Mouse (Mus musculus): ENCODE measurements at regions not wholly inside any gene's neighbourhood (a gene's known extent, or its start where the extent isn't known, plus 50 kb on each side); places are given as distances from the start of the nearest gene placed in this dataset.

GRCm38 (mm10) chr1:138011581-138011980 is 163.9 kb downstream of the Ptprc start:
- no peak for DNase-seq

GRCm38 (mm10) chr1:138010910-138011477 is 164.5 kb downstream of the Ptprc start:
- peak; percentile 31 to 49 for DNase-seq

DNA sequence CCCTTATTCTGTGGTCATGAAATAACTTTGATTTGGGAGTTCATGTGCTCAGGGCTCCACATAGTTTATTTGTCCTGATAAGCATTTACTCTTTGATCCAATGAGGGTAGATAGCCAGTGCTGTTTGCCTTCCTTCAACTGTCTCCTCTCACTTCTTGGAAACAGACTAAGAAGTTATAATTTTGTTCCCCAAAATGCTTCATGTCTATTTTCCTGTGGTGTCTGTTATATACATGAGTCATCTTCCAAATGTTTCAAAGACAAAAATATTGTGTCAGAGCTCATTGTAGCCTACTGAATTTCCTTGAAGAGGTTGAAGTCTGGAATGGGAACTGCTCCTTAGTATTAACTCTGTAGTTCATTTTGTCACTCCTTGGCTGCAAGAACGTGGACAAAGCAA is 168.7 kb downstream of the Ptprc start:
- DNase-seq: no peak

GRCm38 (mm10) chr1:138004319-138004718 is 171.2 kb downstream of the Ptprc start:
- DNase-seq: no peak

- no peak for DNase-seq
Observed at GRCm38 (mm10) chr1:137999268-137999900, 176.1 kb downstream of the Ptprc start.

DNA sequence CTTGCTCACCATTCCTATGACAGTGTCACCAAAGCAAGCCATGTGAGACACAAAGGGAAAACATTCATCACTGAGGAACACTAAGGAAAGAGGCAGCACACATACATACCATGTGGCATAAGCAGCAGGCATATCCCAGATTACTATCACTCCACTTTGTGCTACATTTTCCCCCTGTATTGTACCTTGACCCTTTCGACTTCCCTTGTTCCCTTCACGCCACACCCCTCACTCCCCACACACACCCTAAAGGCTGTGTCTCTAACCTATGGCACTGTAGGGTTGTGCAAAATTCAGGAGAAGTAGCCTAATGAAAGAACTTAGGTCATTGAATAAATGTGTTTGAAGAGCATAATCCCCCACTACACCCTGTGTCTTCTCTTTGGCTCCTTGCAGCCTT is 179.5 kb downstream of the Ptprc start:
- DNase-seq: no peak

DNA sequence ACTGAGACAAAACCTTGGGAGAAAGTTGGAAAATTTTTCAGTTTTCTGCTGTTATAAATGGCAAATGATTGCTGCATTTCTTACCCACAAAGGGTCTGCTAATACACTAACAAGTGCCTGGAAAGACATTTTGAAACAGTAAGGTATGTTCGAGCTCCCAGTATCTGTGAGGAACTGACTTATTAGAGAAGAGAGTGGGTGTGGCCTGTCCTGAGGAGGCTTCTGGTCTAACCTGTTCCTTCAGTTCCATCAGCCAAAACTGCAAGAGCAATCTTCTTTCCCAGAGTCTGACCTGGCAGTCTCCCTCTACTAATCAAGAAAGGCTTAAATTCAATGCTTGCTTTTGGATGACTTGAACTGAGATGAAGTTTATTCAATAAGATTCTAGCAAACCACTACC is 183.6 kb downstream of the Ptprc start:
- no peak for DNase-seq

- DNase-seq: no peak
Observed at GRCm38 (mm10) chr1:137991412-137991811, 184.1 kb downstream of the Ptprc start.

GRCm38 (mm10) chr1:137973406-137973805 is 202.1 kb downstream of the Ptprc start:
- no peak for DNase-seq

- no peak for DNase-seq
Observed at GRCm38 (mm10) chr1:137972620-137973350, 202.7 kb downstream of the Ptprc start.

- peak; percentile 33 to 34 for DNase-seq
Observed at GRCm38 (mm10) chr1:137966151-137966836, 209.2 kb downstream of the Ptprc start.

DNA sequence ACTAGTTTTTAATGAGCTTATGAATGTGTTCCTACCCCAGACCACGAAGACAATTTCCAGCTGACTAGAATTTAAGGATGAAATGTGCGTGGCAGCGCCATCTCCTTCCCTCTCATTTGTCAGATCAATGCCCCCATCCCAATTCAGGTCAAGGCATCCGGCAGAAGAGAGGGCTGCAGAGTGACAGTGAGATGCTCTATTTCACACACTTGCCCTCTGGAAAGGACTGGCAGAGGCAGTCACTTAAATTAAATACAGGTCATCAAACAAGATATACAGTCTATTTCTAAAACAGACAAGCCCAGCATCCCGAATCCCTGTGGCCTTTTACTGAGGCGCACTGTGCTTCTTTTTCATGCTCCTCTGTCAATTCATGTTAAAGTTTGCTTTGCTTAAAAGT is 211.9 kb downstream of the Ptprc start:
- DNase-seq: no peak

DNA sequence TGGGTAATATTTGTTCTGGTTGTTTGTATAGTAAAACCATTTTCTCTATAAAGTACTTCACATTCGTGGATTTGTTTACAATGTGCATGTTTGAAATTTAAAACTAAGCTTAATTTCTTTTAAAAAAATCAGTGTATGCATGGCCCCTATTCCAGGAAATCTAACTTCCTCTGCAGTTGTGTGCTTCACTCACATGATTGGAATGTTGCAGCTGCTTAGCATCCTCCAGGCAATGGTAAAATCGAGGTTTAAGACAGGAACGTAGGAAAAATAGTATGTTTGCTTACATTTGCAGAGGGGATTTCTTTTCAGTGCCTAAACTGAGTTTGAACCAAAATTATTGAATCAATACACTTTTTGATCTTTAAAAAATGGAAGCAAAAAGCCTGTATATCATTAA is 217.5 kb downstream of the Ptprc start:
- no peak for DNase-seq

DNA sequence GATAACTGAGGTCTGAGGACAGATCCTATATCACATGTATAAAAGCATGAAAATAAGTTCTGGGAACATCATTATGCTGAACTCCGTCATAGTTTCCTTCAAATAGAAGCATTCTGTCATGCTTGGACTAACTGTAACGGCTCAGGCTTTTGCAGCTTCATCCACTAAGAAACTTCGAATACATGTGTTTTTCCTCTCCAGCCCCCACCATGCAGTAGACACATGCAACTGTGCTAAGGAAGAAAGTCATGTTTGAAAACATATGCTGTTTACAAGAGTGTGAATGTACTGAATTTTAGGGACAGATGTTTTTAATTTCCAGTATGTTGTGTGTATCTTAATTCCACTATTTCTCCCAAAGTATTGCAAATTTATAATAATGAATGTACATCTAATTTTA is 219.5 kb downstream of the Ptprc start:
- no peak for DNase-seq

DNA sequence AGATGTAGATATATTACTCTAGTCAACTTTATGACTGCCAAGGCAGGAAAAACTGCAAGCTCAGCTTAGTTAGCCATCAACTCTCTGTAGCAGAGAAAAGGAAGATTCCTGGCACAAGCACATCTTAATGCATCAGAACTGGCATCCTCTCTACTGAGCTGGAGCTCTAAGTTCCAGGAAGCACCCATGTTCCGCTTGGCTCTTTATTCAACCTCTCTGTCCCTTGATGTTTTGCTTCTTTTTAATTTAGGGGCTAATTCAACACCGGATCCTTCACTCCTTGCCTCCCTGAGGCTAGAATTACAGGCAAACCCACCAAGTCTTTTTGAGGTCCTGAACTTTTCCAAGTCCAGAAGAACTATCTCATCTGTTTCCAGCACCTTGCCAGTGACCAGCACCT is 220.4 kb downstream of the Ptprc start:
- DNase-seq: no peak

DNA sequence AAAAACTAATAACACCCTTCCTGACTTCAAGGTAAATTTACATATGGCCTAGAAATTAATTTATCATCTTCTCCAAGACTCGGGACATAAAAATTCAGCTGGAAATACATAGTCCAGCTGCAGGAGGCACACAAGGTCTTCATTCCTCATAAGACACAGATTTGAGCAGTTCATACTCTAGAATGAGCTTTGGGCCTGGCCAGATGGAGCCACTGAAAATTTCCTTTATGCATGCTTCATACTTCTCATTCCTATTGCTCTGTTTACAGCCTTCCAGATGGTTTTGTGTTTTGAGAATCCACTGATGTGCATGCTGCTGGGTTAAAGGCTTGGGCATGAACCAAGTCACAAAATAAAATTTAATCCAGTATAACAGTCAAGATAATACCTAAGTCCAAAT is 222.1 kb downstream of the Ptprc start:
- no peak for DNase-seq

- DNase-seq: no peak
Observed at GRCm38 (mm10) chr1:137952777-137953176, 222.7 kb downstream of the Ptprc start.

DNA sequence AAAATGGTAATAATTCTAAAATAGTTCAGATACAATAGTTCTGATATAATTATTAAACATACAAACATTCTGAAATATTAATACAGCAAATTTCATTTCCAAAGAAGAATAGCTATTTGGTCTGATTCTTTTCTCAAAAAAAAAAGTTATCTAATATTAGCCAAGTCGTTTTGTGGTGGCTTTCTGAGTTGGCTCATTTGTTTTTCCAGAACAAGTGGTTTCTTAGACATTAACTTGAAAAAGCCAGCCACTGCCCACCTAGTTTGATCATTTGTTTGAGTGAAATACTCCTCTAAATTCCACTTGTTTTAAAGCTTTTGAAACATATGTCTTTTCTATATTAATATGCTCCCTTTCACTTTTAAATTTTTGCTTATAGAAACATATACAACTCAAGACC is 227.6 kb downstream of the Ptprc start:
- DNase-seq: no peak

DNA sequence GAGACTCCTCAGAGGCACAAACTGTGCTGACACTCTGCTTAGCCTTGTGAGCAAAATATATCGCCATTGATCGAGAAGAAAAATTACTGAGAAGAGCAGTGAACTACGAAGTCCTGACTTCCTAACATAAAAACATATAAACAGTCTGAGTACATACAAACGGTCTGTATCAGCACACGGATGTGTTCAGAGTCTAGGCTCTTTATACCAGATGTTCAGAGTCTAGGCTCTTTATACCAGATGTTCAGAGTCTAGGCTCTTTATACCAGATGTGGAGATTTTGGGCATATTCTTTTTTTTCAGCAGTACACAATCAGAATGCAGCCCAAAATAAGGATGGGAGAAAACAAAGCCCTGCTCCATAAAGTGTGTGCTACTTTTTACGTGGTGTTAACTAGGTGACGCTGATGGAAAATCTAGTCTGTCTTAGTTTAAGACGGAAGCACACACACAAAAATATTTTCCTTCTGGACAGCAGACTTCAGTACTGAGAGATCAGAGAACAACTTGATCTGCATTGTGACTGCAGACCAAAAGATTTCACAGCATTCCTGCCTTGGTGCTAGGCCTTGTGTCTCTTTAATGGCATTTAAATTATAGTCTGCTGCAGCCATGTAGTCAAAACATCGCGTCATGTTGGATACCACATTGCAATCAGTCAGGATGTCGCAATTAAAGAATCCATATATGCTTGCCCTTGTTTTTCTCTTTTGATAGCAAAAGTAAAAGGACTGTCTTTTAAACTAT is 233.6 kb downstream of the Ptprc start:
- no peak for DNase-seq

DNA sequence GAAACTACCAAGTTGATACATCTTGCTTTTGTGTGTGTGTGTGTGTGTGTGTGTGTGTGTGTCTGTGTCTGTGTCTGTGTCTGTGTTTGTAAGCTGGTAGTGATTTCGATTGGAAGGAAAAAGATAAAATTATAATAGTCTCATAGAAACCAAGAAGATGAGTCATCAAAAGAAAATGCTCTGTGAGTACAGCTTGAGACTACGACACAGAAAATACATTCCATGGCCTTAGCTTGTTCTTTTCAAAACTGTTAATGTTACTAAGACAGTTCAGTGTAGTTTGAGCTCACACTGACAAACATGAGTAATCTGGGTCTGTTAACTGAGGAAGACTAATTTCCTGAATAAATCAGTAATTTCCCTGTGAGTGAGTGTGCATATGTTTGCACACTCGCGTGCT is 239.8 kb downstream of the Ptprc start:
- no peak for DNase-seq

- DNase-seq: peak; percentile 61 to 76
Observed at GRCm38 (mm10) chr1:137929764-137930163, 245.7 kb downstream of the Ptprc start.

DNA sequence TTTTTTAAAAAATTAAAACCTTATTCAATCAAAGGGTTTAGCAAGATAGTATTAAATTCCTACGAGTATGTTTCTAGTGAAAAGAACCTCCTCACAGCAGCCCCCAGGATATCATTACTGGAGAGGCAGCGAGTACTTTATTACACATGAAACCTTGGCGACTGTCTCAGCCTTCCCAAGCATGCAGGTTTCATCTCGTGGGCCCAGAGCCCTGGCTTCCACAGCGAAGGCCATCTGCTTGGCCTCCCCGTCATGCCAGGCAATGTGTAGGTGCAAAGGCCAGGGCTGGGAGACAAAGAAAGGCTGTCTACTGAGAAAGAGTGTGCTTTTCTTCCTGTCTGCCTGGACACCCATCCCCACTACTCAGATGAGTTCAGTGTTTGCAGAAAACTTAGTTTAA is 247.0 kb downstream of the Ptprc start:
- DNase-seq: peak; percentile 88 to 94

DNA sequence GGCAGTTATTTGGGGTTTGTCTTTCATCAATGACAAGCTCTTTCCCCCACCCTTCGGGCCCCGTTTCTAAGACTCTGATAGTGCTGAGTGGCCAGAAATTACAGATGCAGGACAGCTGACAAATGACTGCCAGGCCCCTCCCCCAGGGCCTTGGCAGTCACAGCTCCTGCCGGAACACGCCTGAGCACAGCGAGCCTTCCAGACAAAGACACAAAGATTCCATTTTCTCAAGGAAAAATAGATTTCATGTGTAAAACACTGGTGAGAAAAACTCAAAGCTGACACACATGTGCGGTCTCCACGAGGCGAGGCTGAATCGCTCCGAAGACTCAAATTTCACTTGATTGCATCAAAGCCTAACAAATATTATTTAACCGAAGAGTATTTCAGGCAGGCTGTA is 247.6 kb downstream of the Ptprc start:
- DNase-seq: peak; percentile 70 to 80
